17 mouse cellular contexts compared by ENCODE assay signal in the genomic region with DNA sequence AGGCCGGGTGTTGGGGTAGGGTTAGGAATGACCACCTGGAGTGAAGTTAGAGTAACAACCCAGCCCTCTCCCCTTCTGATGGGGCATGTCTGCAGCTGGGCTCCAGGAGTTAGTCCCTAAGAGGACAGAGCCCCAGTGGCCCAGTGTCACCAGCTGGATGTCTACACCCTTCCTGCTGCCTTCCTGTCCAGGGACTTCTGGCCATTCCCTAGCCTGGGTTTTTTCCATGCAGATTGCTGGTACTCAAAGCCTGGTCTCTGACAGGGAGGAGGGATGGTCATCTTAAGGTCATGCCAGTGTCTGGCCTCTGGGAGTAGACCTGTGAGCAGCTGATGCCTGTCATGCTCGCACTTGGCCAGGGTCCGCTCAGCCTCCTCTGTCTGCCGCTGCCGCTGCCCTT. TPM values are rescaled to one million over a fixed set of nuclear protein-coding genes. Genes with fewer than 3 reads are reported as not detected.
DNase-seq lines count a peak whose midpoint lies in the region; ATAC-seq and TF ChIP-seq lines count a peak whose summit lies in the region.
"Had no signal": no experiment of that assay in that cellular context is flagged by ENCODE, and none has a peak within 500 bp of the region (broad histone marks: within the 10 kb centered on the region; RNA-seq: fewer than 3 reads in every experiment).

No protein-coding gene starts in this region.

- no peak overlapping the region for H3K4me3 ChIP-seq in heart, embryonic 12.5 days
- no peak overlapping the region for H3K4me3 ChIP-seq in kidney, adult 2 months (ENCODE audit: insufficient read depth, low read depth, low read length)
- H3K4me3 ChIP-seq in kidney, embryonic 16.5 days (ENCODE audit: low read length) = no peak overlapping the region
- no peak overlapping the region for H3K4me3 ChIP-seq in intestine, embryonic 16.5 days (ENCODE audit: low read length)
- H3K4me3 ChIP-seq: embryonic facial prominence, embryonic 12.5 days; forebrain, embryonic 15.5 days; liver, embryonic 13.5 days; midbrain, embryonic 12.5 days; myocyte; neural tube, embryonic 15.5 days had no signal

- WGBS in heart, embryonic 12.5 days = 80% methylated on average over 5 of the region's 5 CpGs
- WGBS in kidney, adult 2 months = 75% methylated on average over 5 of the region's 5 CpGs
- WGBS in kidney, embryonic 16.5 days = 87% methylated on average over 5 of the region's 5 CpGs
- 89% methylated on average over 5 of the region's 5 CpGs for WGBS in intestine, embryonic 16.5 days

- peaks cover 33% of the 10 kb centered on the region for H3K36me3 ChIP-seq in heart, embryonic 12.5 days
- no peaks in the 10 kb centered on the region for H3K36me3 ChIP-seq in kidney, adult 2 months (ENCODE audit: control insufficient read depth, insufficient read depth, low read length)
- H3K36me3 ChIP-seq in kidney, embryonic 16.5 days (ENCODE audit: insufficient read depth, low read length) = peaks cover 12% of the 10 kb centered on the region; the same call in 1 of the 2 replicates
- H3K36me3 ChIP-seq in intestine, embryonic 16.5 days (ENCODE audit: control insufficient read depth, insufficient read depth, low read length) = no peaks in the 10 kb centered on the region

- peak; percentile 26 to 71 for DNase-seq in heart, adult 18-20 months
- peak; percentile 81 for DNase-seq in kidney, adult 2 months
- DNase-seq in kidney, postnatal 10 days = peak; percentile 35
- peak; percentile 22 for DNase-seq in lung, postnatal 10 days
- no peak for DNase-seq in left cerebral cortex, adult 9 months (ENCODE audit: low spot score in 2 of 2)
- DNase-seq: cerebellum, postnatal 25 days; liver, embryonic 13.5 days; thymus, postnatal 25 days had no signal

- peaks cover 5% of the 10 kb centered on the region; the same call in 1 of the 2 replicates for H3K4me1 ChIP-seq in heart, embryonic 12.5 days (replicated peaks)
- no peaks in the 10 kb centered on the region for H3K4me1 ChIP-seq in kidney, adult 2 months (ENCODE audit: control insufficient read depth, insufficient read depth, low read length)
- H3K4me1 ChIP-seq in kidney, embryonic 16.5 days (ENCODE audit: insufficient read depth, low read length) = no peaks in the 10 kb centered on the region
- no peaks in the 10 kb centered on the region for H3K4me1 ChIP-seq in intestine, embryonic 16.5 days (ENCODE audit: control insufficient read depth, insufficient read depth, low read length)
- H3K4me1 ChIP-seq: embryonic facial prominence, embryonic 12.5 days; forebrain, embryonic 15.5 days; liver, embryonic 13.5 days; midbrain, embryonic 12.5 days; neural tube, embryonic 15.5 days had no signal

- no peak overlapping the region for H3K4me2 ChIP-seq in heart, embryonic 12.5 days
- no peak overlapping the region for H3K4me2 ChIP-seq in kidney, embryonic 16.5 days (replicated peaks; ENCODE audit: low read depth, low read length)
- no peak overlapping the region for H3K4me2 ChIP-seq in intestine, embryonic 16.5 days (ENCODE audit: low read depth, low read length)
- H3K4me2 ChIP-seq: embryonic facial prominence, embryonic 12.5 days; forebrain, embryonic 15.5 days; liver, embryonic 13.5 days; midbrain, embryonic 12.5 days; neural tube, embryonic 15.5 days had no signal

- no peaks in the 10 kb centered on the region for H3K9me3 ChIP-seq in heart, embryonic 12.5 days (replicated peaks)
- no peaks in the 10 kb centered on the region for H3K9me3 ChIP-seq in kidney, embryonic 16.5 days (ENCODE audit: low read length)
- H3K9me3 ChIP-seq in intestine, embryonic 16.5 days (ENCODE audit: control insufficient read depth, low read length) = no peaks in the 10 kb centered on the region
- H3K9me3 ChIP-seq: embryonic facial prominence, embryonic 12.5 days; forebrain, embryonic 15.5 days; liver, embryonic 13.5 days; midbrain, embryonic 12.5 days; neural tube, embryonic 15.5 days had no signal

- H3K27me3 ChIP-seq in heart, embryonic 12.5 days (replicated peaks) = no peaks in the 10 kb centered on the region
- H3K27me3 ChIP-seq in kidney, adult 2 months (replicated peaks; ENCODE audit: control insufficient read depth, insufficient read depth, low read length) = no peaks in the 10 kb centered on the region
- no peaks in the 10 kb centered on the region for H3K27me3 ChIP-seq in kidney, embryonic 16.5 days (ENCODE audit: insufficient read depth, low read length)
- no peaks in the 10 kb centered on the region for H3K27me3 ChIP-seq in intestine, embryonic 16.5 days (replicated peaks; ENCODE audit: control insufficient read depth, insufficient read depth, low read length)
- H3K27me3 ChIP-seq: embryonic facial prominence, embryonic 12.5 days; forebrain, embryonic 15.5 days; liver, embryonic 13.5 days; midbrain, embryonic 12.5 days; neural tube, embryonic 15.5 days had no signal

- no peak overlapping the region for H3K27ac ChIP-seq in heart, embryonic 12.5 days (ENCODE audit: poor library complexity, severe bottlenecking)
- peak overlapping the region; percentile 71 for H3K27ac ChIP-seq in kidney, adult 2 months (ENCODE audit: insufficient read depth, low read depth, low read length)
- no peak overlapping the region for H3K27ac ChIP-seq in kidney, embryonic 16.5 days (ENCODE audit: low read length)
- H3K27ac ChIP-seq in intestine, embryonic 16.5 days (ENCODE audit: low read length) = no peak overlapping the region
- H3K27ac ChIP-seq: embryonic facial prominence, embryonic 12.5 days; forebrain, embryonic 15.5 days; liver, embryonic 13.5 days; midbrain, embryonic 12.5 days; neural tube, embryonic 15.5 days had no signal

- no peak overlapping the region for H3K9ac ChIP-seq in heart, embryonic 12.5 days
- no peak overlapping the region for H3K9ac ChIP-seq in kidney, embryonic 16.5 days (replicated peaks; ENCODE audit: low read length)
- no peak overlapping the region for H3K9ac ChIP-seq in intestine, embryonic 16.5 days (ENCODE audit: low read depth, low read length)
- H3K9ac ChIP-seq: embryonic facial prominence, embryonic 12.5 days; forebrain, embryonic 15.5 days; liver, embryonic 13.5 days; midbrain, embryonic 12.5 days; neural tube, embryonic 15.5 days had no signal

- no peak for TF ChIP-seq CTCF in kidney, adult 2 months (conservative IDR thresholded peaks at IDR 0.05; ENCODE audit: insufficient read depth, insufficient read length, low read depth, low read length)

- ATAC-seq in heart, embryonic 12.5 days (ENCODE audit: insufficient number of reproducible peaks, low FRiP score) = no peak
- no peak for ATAC-seq in kidney, embryonic 16.5 days (ENCODE audit: low FRiP score, low TSS enrichment)
- ATAC-seq in intestine, embryonic 16.5 days = no peak
- ATAC-seq: activated CD4-positive, CD25-positive, alpha-beta regulatory T cell, adult 4 months; forebrain, embryonic 15.5 days had no signal

- TF ChIP-seq POLR2A in kidney, adult 2 months (IDR thresholded peaks at IDR 0.05; ENCODE audit: low read depth, low read length) = no peak

RNA-seq across cellular contexts. Expression of a gene that starts 12.0 kb away (rescaled TPM):
- 1 to 10 TPM; 3.5 to 5.2 TPM for total RNA-seq in heart, adult 18-20 months (2021)
- polyA plus RNA-seq in heart, embryonic 12.5 days (2016; fragmentation: Nextera tagmentation; extraction: Ambion mirVana) = 4.7 and 5.5 TPM in 2 replicates
- polyA plus RNA-seq in kidney, adult 2 months (2012; rRNA removed) = 9.6 and 12.1 TPM in 2 replicates
- polyA plus RNA-seq in kidney, embryonic 16.5 days (2015; fragmentation: Nextera tagmentation; extraction: Ambion mirVana) = 9.4 and 10.7 TPM in 2 replicates
- polyA plus RNA-seq in intestine, embryonic 16.5 days (2015; fragmentation: Nextera tagmentation; extraction: Ambion mirVana) = 3.0 TPM in 2 replicates

RNA-seq across cellular contexts. Expression of a gene that starts 12.0 kb away (rescaled TPM):
- 10 to 100 TPM; 33.4 to 38.3 TPM for total RNA-seq in heart, adult 18-20 months (2021)
- polyA plus RNA-seq in heart, embryonic 12.5 days (2016; fragmentation: Nextera tagmentation; extraction: Ambion mirVana) = 43.1 and 46.5 TPM in 2 replicates
- 21.0 and 21.1 TPM in 2 replicates for polyA plus RNA-seq in kidney, adult 2 months (2012; rRNA removed)
- polyA plus RNA-seq in kidney, embryonic 16.5 days (2015; fragmentation: Nextera tagmentation; extraction: Ambion mirVana) = 54.5 and 65.5 TPM in 2 replicates
- 40.4 and 41.8 TPM in 2 replicates for polyA plus RNA-seq in intestine, embryonic 16.5 days (2015; fragmentation: Nextera tagmentation; extraction: Ambion mirVana)

RNA-seq across cellular contexts. Expression of a gene that starts 13.1 kb away (rescaled TPM):
- total RNA-seq in heart, adult 18-20 months (2021) = 10 to 100 TPM; 11.6 to 13.5 TPM
- polyA plus RNA-seq in heart, embryonic 12.5 days (2016; fragmentation: Nextera tagmentation; extraction: Ambion mirVana) = 21.4 and 22.0 TPM in 2 replicates
- 25.2 and 26.7 TPM in 2 replicates for polyA plus RNA-seq in kidney, adult 2 months (2012; rRNA removed)
- 28.9 and 30.0 TPM in 2 replicates for polyA plus RNA-seq in kidney, embryonic 16.5 days (2015; fragmentation: Nextera tagmentation; extraction: Ambion mirVana)
- polyA plus RNA-seq in intestine, embryonic 16.5 days (2015; fragmentation: Nextera tagmentation; extraction: Ambion mirVana) = 17.3 and 19.2 TPM in 2 replicates

RNA-seq across cellular contexts. Expression of a gene that starts 24.9 kb away (rescaled TPM):
- under 1 TPM; 0.44 to 0.87 TPM for total RNA-seq in heart, adult 18-20 months (2021)
- 0.86 and 1.1 TPM in 2 replicates for polyA plus RNA-seq in heart, embryonic 12.5 days (2016; fragmentation: Nextera tagmentation; extraction: Ambion mirVana)
- 1.5 and 1.8 TPM in 2 replicates for polyA plus RNA-seq in kidney, adult 2 months (2012; rRNA removed)
- 1.5 and 2.1 TPM in 2 replicates for polyA plus RNA-seq in kidney, embryonic 16.5 days (2015; fragmentation: Nextera tagmentation; extraction: Ambion mirVana)
- polyA plus RNA-seq in intestine, embryonic 16.5 days (2015; fragmentation: Nextera tagmentation; extraction: Ambion mirVana) = 1.7 and 2.9 TPM in 2 replicates

RNA-seq across cellular contexts. Expression of a gene that starts 38.5 kb away (rescaled TPM):
- 10 to 100 TPM; 11.5 to 11.9 TPM for total RNA-seq in heart, adult 18-20 months (2021)
- polyA plus RNA-seq in heart, embryonic 12.5 days (2016; fragmentation: Nextera tagmentation; extraction: Ambion mirVana) = 15.6 TPM in 2 replicates
- polyA plus RNA-seq in kidney, adult 2 months (2012; rRNA removed) = 91.4 and 115 TPM in 2 replicates
- polyA plus RNA-seq in kidney, embryonic 16.5 days (2015; fragmentation: Nextera tagmentation; extraction: Ambion mirVana) = 49.0 and 51.3 TPM in 2 replicates
- 34.0 and 37.2 TPM in 2 replicates for polyA plus RNA-seq in intestine, embryonic 16.5 days (2015; fragmentation: Nextera tagmentation; extraction: Ambion mirVana)

Comparison
In these comparisons a context has a peak if more than half of its experiments do, and no peak if none do; other contexts are left out.
1. DNase-seq: peak in heart, adult 18-20 months (2 of 2), kidney, adult 2 months (single experiment), kidney, postnatal 10 days (single experiment) and lung, postnatal 10 days (single experiment); none in left cerebral cortex, adult 9 months (0 of 2).